Mouse (Mus musculus) ES-Bruce4 (cell line): Measurements from ENCODE around the gene Zcchc14. TPM values are rescaled to one million over a fixed set of nuclear protein-coding genes. Genes with fewer than 3 reads are reported as not detected.

Experiments used
- H3K27ac ChIP-seq: 2 replicates; pipeline ENCODE4 v1.5.1; 2012; ENCODE audit warnings: low read length, inconsistent platforms; ENCODE audit not compliant: insufficient read depth
- H3K27me3 ChIP-seq: 2 replicates; pipeline ENCODE4 v1.6.1; 2012; ENCODE audit warnings: mild to moderate bottlenecking, low read length, inconsistent platforms; ENCODE audit not compliant: control insufficient read depth, poor library complexity, insufficient read depth, severe bottlenecking
- H3K36me3 ChIP-seq: 2 replicates; pipeline ENCODE4 v1.6.1; 2012; ENCODE audit warnings: inconsistent platforms, mild to moderate bottlenecking, low read length, moderate library complexity; ENCODE audit not compliant: control insufficient read depth, poor library complexity, insufficient read depth, severe bottlenecking
- H3K4me1 ChIP-seq: one replicate; pipeline ENCODE4 v1.8.1; 2011; ENCODE audit warnings: low read length; ENCODE audit not compliant: control insufficient read depth, insufficient read depth
- H3K4me3 ChIP-seq: 2 replicates; pipeline ENCODE4 v1.5.1; 2011; ENCODE audit warnings: low read depth, mild to moderate bottlenecking, low read length
- H3K9ac ChIP-seq: 2 replicates; pipeline ENCODE4 v1.6.1; 2012; ENCODE audit warnings: low read depth, mild to moderate bottlenecking, inconsistent platforms; ENCODE audit not compliant: poor library complexity, severe bottlenecking
- H3K9me3 ChIP-seq: replicated peaks from 2 replicates; pipeline ENCODE4 v1.6.1; 2012; ENCODE audit warnings: mild to moderate bottlenecking, low read length, inconsistent platforms; ENCODE audit not compliant: control insufficient read depth, poor library complexity, insufficient read depth, severe bottlenecking
- CTCF ChIP-seq: IDR thresholded peaks from one replicate; pipeline ENCODE4 v1.8.1; 2011; ENCODE audit warnings: low read depth, low read length
- EP300 ChIP-seq: IDR thresholded peaks from 2 replicates; pipeline ENCODE4 v1.6.1; 2011; ENCODE audit warnings: low read depth, low read length; ENCODE audit not compliant: insufficient read depth
- POLR2A ChIP-seq: IDR thresholded peaks from one replicate; pipeline ENCODE4 v1.8.1; 2011; ENCODE audit warnings: low read length; ENCODE audit not compliant: insufficient read depth
- polyA plus RNA-seq: library from polyadenylated mRNA; stranded (reverse); fragments of >200 nt; gene quantifications from 2 replicates; pipeline ENCODE4 v1.2.4, GENCODE M21; 2011; ENCODE audit warnings: low read depth; ENCODE audit not compliant: missing spikeins, insufficient read depth, insufficient read length

The Zcchc14 gene
- polyA plus RNA-seq, result 38.1 and 39.9 TPM in 2 replicates

DNA sequence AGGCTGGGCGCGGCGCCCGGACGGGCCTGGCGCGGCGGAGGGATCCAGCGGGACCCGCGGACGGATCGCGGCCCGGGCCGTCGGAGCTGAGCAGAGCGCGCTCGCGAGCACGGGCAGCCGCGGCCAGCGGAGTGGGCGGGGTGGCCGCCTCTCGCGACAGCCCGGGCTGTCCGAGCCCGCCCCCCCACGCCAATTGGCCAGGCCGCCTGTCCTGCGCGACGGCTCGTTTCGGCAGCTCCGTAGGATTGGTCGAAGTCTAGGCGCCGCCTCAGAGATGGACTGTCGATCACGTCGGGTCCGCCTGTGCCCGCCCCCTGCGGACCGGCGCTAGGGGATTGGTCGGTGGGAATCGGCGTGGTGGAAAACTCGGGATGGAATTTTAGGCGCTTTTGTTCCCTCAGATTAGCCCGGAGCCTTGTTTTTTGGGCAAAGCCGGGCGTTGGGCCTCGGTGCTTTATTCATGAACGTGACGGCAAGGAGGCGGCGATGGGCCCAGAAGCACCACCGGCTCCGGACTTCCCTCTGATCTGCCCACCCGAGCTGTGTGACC is at the start of gene Zcchc14:
Gene Zcchc14 (minus strand): TSS at position 128 of the 550 bp plus-strand sequence.
- H3K4me1 ChIP-seq, result no peaks in the 10 kb centered on the region
- TF ChIP-seq CTCF (no peak), POLR2A (no peak), EP300 (no peak)
- H3K27me3 ChIP-seq, result no peaks in the 10 kb centered on the region
- peak within 1 kb of the TSS; percentile 78 for H3K4me3 ChIP-seq
- H3K9ac ChIP-seq, result peak within 1 kb of the TSS; percentile 90
- H3K27ac ChIP-seq, result peak within 1 kb of the TSS; percentile 34; the same call in 1 of the 2 replicates
- H3K36me3 ChIP-seq, result no peaks in the 10 kb centered on the region
- H3K9me3 ChIP-seq, result no peaks in the 10 kb centered on the region

GRCm38 (mm10) chr8:121699936-121700335 is 47.2 kb upstream of the Zcchc14 start:
- Histone ChIP-seq H3K4me3 (no peak overlapping the region), H3K9ac (no peak overlapping the region), H3K4me1 (peaks cover 2% of the 10 kb centered on the region), H3K9me3 (no peaks in the 10 kb centered on the region), H3K36me3 (no peaks in the 10 kb centered on the region), H3K27ac (no peak overlapping the region), H3K27me3 (no peaks in the 10 kb centered on the region)
- TF ChIP-seq CTCF (no peak), EP300 (no peak), POLR2A (no peak)

DNA sequence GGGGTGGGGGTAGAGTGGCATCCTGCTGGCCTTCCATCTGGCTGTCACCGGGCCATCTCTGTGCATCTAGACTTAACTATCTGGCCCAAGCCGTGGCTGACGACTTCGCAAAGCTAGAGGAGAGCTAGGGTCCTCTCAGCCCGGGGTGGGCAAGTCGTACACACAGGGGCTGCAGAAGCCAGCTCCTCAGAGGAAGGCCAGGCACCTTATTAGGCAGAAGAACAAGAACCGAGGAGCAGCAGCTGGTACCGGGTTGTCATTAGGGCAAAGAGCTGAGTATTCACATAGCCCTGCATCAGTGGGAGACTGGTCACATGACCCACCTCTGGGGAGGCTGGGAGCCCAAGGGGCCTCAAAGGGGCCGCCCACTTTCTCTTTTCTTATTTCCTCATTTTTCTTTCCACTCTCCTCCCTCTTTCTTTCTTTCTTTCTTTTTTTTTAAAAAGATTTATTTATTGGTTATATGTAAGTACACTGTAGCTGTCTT is 46.0 kb upstream of the Zcchc14 start:
- H3K4me1 ChIP-seq, result peaks cover 2% of the 10 kb centered on the region
- no peak overlapping the region for H3K9ac ChIP-seq
- no peaks in the 10 kb centered on the region for H3K27me3 ChIP-seq
- no peaks in the 10 kb centered on the region for H3K9me3 ChIP-seq
- H3K27ac ChIP-seq, result no peak overlapping the region
- TF ChIP-seq EP300, result no peak
- no peak for TF ChIP-seq POLR2A
- TF ChIP-seq CTCF, result no peak
- no peaks in the 10 kb centered on the region for H3K36me3 ChIP-seq
- H3K4me3 ChIP-seq, result peak overlapping the region; percentile 16; the same call in 1 of the 2 replicates

DNA sequence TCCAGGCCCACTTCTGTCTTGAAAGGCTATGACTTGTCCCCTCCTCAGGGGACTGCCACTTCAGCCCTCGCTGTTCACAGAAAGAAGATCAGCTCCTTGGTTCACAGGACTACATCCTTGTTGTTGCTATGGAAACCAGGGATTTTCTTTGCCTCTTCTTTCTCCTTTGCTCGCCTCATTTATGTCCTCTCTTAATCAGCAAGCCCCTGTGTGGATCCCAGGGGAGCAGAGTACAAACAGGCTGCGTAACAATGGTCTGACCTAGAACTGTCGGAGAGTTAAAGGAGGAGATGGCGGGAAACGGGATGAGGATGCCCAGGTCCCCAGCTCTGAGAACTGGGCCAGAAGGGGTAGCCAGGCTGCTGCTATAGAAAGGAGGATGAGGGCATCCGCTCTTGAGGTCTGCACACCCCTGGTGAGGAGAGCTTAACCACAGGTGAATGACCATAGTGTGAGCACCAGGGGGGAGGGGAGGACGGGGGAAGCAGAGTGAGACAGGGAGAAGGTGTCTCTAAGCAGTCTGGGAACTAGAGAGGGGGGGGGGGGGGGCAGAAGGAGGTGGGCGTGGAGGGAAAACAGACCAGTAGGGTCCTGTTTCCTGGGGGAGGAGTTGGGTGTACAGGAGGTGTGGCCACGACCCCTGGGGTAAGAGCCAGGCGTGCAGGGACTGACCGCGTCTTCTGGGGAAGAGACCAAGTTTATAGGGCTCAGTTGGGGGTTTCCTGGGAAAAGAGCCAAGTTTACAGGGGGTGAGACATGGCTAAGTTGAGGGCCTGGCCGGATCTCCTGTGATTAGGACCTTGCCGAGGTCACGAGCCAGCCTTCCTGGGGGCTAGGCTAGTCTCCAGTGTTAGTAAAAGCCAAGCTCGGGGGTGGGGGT is 45.3 kb upstream of the Zcchc14 start:
- TF ChIP-seq CTCF (no peak), POLR2A (no peak), EP300 (no peak)
- no peaks in the 10 kb centered on the region for H3K9me3 ChIP-seq
- no peak overlapping the region for H3K27ac ChIP-seq
- H3K27me3 ChIP-seq, result no peaks in the 10 kb centered on the region
- H3K9ac ChIP-seq, result no peak overlapping the region
- no peaks in the 10 kb centered on the region for H3K36me3 ChIP-seq
- H3K4me3 ChIP-seq, result peak overlapping the region; percentile 41
- peaks cover 2% of the 10 kb centered on the region for H3K4me1 ChIP-seq

DNA sequence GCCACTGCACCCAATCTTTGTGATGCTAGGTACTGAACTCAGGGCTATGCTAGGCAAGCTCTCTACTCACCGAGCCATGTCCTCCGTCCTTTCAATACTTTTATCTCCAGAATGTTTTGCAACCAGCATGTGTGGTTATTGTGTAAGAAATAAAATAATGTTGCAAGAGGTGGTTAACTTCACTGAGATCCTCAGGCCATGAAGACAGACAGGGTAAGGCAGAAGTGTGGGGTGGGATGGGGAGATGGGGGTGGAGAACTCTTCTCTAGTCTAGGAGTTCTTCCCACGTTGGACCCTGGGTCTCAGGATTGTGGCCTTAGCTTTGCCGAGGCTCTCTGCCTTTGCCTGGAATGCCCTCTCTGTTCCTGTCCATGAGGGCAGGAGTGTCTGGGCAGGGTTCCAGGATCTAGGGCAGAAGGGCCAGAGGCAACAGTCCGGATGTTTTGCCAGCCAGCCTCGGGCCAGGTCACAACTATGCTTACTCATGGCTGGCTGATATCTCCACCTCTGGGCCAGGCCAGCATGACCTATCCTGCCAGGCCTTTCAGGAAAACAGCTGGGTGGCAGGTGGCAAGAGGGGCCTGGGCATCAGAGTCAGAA is 43.0 kb upstream of the Zcchc14 start:
- Histone ChIP-seq H3K4me3 (no peak overlapping the region), H3K4me1 (peaks cover 2% of the 10 kb centered on the region), H3K27ac (no peak overlapping the region), H3K9me3 (no peaks in the 10 kb centered on the region), H3K27me3 (no peaks in the 10 kb centered on the region), H3K9ac (no peak overlapping the region), H3K36me3 (no peaks in the 10 kb centered on the region)
- TF ChIP-seq POLR2A, result no peak
- TF ChIP-seq CTCF, result no peak
- no peak for TF ChIP-seq EP300

DNA sequence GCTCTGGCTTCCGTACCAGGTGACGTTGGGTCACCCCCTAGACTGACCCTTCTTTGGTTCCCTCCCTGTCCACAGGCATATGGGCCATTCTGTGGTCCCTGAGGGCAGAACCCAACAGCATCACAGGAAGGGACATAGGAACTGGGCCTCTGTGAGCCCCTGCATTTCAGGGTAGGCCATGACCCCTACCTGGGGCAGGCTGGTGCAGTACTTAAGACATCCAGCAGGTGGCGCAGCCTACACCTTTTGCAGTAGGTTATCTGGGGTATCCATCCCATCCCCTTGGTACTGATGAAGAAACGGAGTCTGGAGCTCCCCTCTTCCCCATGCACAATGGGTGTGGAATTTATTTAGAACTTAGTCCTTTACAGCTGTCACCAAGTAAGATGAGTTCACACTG is 41.8 kb upstream of the Zcchc14 start:
- Histone ChIP-seq H3K36me3 (no peaks in the 10 kb centered on the region), H3K27me3 (no peaks in the 10 kb centered on the region), H3K4me1 (peaks cover 2% of the 10 kb centered on the region), H3K27ac (no peak overlapping the region), H3K9ac (no peak overlapping the region), H3K4me3 (no peak overlapping the region), H3K9me3 (no peaks in the 10 kb centered on the region)
- peak; percentile 97 for TF ChIP-seq CTCF
- TF ChIP-seq EP300, result no peak
- no peak for TF ChIP-seq POLR2A
